Mouse (Mus musculus) liver, adult 10 weeks (tissue): ENCODE measurements around the gene Ism2. TPM values are rescaled to one million over a fixed set of nuclear protein-coding genes. Genes with fewer than 3 reads are reported as not detected.

Experiments
- polyA plus RNA-seq: library from polyadenylated mRNA; stranded (reverse); fragments of 350-450 nt; fragmentation: Illumina TruSeq; extraction: RNeasy Lipid Tissue Mini Kit (QIAGEN cat#74804); gene quantifications from one replicate; pipeline ENCODE4 v1.2.3, GENCODE M21; 2014; ENCODE audit warnings: low read depth, low replicate concordance

The Ism2 gene
- not detected for polyA plus RNA-seq

DNA sequence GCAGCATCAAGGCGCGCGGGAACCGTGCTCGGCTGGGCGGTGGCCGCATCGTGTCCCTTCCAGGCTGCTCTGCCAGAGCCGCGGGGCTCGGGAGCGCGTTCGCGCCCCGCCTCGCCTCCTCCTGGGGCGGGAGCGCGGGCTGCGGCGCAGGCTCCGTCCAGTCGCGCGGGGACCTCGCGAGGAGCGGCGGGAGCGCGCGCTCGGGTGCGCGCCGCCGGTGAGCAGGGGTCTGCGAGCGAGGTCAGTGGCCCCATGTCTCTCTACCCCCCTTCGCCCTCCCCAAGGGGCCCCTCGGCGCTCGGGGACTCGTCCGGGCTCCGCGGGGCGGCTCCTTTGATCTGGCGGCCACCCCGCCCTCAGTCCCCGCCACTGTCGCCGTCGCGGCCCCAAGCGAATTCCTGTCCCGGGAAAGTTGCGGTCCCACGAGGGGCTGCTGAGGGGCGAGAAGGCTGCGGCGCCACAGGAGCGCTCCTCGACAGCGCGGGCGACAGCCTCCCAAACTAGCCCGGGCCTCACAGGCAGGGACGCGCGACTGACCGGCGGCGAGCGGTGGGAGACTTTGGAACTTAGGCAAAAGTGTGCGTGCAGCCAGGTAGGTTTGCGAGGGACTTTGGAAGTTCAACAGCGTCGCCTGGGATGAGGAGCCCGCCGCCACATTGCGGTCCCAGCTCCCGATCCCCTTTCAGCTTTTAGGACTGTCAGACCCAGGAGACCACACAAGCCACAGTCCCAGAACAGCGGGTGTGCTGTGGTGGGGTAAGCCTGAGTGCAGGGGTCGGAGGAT is at the start of gene Ism2:
Gene Ism2, minus strand, starts transcription at position 49 of the 784 bp plus-strand sequence.

DNA sequence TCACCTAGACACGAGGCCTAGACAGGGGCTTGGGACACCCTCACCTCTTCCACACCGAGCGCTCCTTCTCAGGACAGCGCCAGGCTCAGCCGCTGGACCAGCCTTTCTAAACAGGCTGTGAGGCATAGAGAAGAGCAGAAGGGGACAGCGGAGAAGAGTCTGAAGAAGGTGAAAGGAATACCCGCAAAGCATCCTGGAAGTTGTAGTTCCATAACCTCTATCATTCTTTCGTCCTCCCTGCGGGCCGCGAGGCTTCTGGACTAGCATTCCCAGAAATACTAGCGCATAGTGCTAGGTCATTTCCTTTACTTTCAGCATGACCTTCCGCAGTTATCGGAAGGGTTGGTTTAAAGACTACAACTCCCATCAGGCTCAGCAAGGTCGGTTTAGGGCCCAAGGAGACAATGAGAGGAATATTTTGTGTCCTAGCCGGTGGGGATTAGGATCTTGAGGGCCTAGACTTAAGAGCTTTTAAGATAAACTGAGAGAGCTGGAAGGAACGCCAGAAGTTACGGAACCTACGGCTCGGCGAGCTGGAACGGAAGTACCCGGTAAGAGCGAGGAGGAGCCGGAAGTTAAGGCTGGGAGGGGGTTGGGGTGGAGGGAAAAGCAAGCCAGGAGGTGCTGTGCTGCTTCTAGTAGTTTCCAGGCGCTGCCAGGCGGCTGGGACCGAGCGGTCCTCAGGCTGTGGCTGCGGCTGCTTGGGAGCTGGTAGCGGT is 33.2 kb downstream of the Ism2 start, which contains the start of the genes Vipas39 and Ahsa1:
Gene Vipas39, minus strand, starts transcription at position 149 of the 719 bp plus-strand sequence.
Gene Ahsa1, plus strand, starts transcription at position 372 of the 719 bp plus-strand sequence.

GRCm38 (mm10) chr12:87238632-87239031 is 60.9 kb downstream of the Ism2 start, which contains the start of gene Noxred1:
TSS of gene Noxred1 (minus strand) at chr12:87238732.

Other genes starting within 250 kb of the Ism2 start
- not detected for gene Ngb, start 197.2 kb downstream of the Ism2 start, polyA plus RNA-seq
- gene Gstz1, start 152.5 kb downstream of the Ism2 start, polyA plus RNA-seq = 949 TPM
- 6.8 TPM for gene Pomt2, start 151.7 kb downstream of the Ism2 start, polyA plus RNA-seq
- gene Samd15, start 100.0 kb downstream of the Ism2 start, polyA plus RNA-seq = not detected
- 1.8 TPM for gene Tmed8, start 99.3 kb downstream of the Ism2 start, polyA plus RNA-seq
- gene Noxred1, start 61.0 kb downstream of the Ism2 start, polyA plus RNA-seq = not detected
- 7.5 TPM for gene Vipas39, start 33.4 kb downstream of the Ism2 start, polyA plus RNA-seq
- 113 TPM for gene Ahsa1, start 33.2 kb downstream of the Ism2 start, polyA plus RNA-seq
- 31.9 TPM for gene Sptlc2, start 88.7 kb upstream of the Ism2 start, polyA plus RNA-seq
- 74.0 TPM for gene Slirp, start 144.2 kb upstream of the Ism2 start, polyA plus RNA-seq
- 6.9 TPM for gene Alkbh1, start 144.3 kb upstream of the Ism2 start, polyA plus RNA-seq
- gene Snw1, start 172.6 kb upstream of the Ism2 start, polyA plus RNA-seq = 35.2 TPM
- not detected for gene Gm5788, start 195.0 kb upstream of the Ism2 start, polyA plus RNA-seq
- not detected for gene Gm8300, start 214.6 kb upstream of the Ism2 start, polyA plus RNA-seq